Mouse (Mus musculus) cortical plate, adult 2 months (tissue): ENCODE measurements at regions not wholly inside any gene's neighbourhood (a gene's known extent, or its start where the extent isn't known, plus 50 kb on each side); places are given as distances from the start of the nearest gene placed in this dataset.

Experiments
- CTCF ChIP-seq: fragments of 200-500 bp; IDR thresholded peaks from 2 replicates; pipeline ENCODE4 v1.5.1; 2011; ENCODE audit warnings: mild to moderate bottlenecking, control low read depth, low read length; ENCODE audit not compliant: insufficient read depth; ENCODE audit errors: extremely low read depth
- POLR2A ChIP-seq: fragments of 200-500 bp; IDR thresholded peaks from 2 replicates; pipeline ENCODE4 v1.6.1; 2011; ENCODE audit warnings: mild to moderate bottlenecking, low read length, control low read depth; ENCODE audit not compliant: insufficient read depth; ENCODE audit errors: extremely low read depth

DNA sequence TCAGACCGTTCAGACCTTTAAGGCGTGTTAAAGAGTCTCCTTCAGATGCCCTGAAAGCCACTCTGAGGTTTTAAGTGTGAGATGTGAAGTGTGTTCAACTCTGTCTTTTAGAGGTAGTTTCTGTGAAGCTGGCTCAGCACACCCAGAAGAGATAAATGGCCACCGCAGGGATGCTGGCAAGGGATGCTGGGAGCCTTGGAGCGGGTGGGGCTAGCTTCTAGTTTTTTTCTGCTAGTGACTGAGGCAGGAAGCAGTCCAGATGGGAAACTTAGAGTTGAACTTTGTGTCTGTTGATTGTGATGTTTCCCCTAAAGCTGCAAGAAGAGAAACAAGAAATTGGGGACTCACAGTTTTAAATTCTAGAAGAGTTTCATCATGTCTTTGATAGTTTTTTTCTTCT, 143.5 kb downstream of the Cdca7 start:
- TF ChIP-seq POLR2A (no peak), CTCF (no peak)
